Mouse (Mus musculus) hindbrain, embryonic 14.5 days (tissue): ENCODE results near the gene Otx2. TPM values are rescaled to one million over a fixed set of nuclear protein-coding genes. Genes with fewer than 3 reads are reported as not detected.

Experiments
- ATAC-seq: fragments of 200-750 bp; cut with Nextera tagmentation; 2 replicates; pipeline ENCODE4 v1.8.0; 2017; ENCODE audit warnings: moderate number of reproducible peaks, mild to moderate bottlenecking, moderate TSS enrichment, moderate library complexity; ENCODE audit not compliant: low FRiP score
- DNase-seq: peaks from one replicate; pipeline ENCODE4 v3.0.0-alpha.2; 2015; ENCODE audit warnings: low spot score
- H3K27ac ChIP-seq: fragments of 300-500 bp; sonication (generic); 2 replicates; pipeline ENCODE4 v1.5.1; 2014; ENCODE audit warnings: mild to moderate bottlenecking, moderate library complexity
- H3K27me3 ChIP-seq: fragments of 300-500 bp; sonication (generic); 2 replicates; pipeline ENCODE4 v1.6.1; 2014; ENCODE audit warnings: mild to moderate bottlenecking, low read length, mixed read lengths; ENCODE audit not compliant: control insufficient read depth, insufficient read depth
- H3K36me3 ChIP-seq: fragments of 300-500 bp; sonication (generic); replicated peaks from 2 replicates; pipeline ENCODE4 v1.6.1; 2014; ENCODE audit not compliant: control insufficient read depth, insufficient read depth
- H3K4me1 ChIP-seq: fragments of 300-500 bp; sonication (generic); replicated peaks from 2 replicates; pipeline ENCODE4 v1.6.1; 2014; ENCODE audit warnings: antibody characterized with exemption, low read length, mixed read lengths; ENCODE audit not compliant: control insufficient read depth, insufficient read depth
- H3K4me2 ChIP-seq: fragments of 300-500 bp; sonication (generic); replicated peaks from 2 replicates; pipeline ENCODE4 v1.6.1; 2014; ENCODE audit warnings: mild to moderate bottlenecking, moderate library complexity
- H3K4me3 ChIP-seq: fragments of 300-500 bp; sonication (generic); replicated peaks from 2 replicates; pipeline ENCODE4 v1.5.1; 2014; ENCODE audit warnings: mild to moderate bottlenecking, low read length
- H3K9ac ChIP-seq: fragments of 300-500 bp; sonication (generic); 2 replicates; pipeline ENCODE4 v1.6.1; 2014
- H3K9me3 ChIP-seq: fragments of 300-500 bp; sonication (generic); 2 replicates; pipeline ENCODE4 v1.6.1; 2016; ENCODE audit warnings: low read length; ENCODE audit not compliant: control insufficient read depth
- WGBS: fragments of 180-500 bp; shearing (Covaris S2); extraction: QIAGEN DNeasy Blood & Tissue Kit; methylation state at CpG from one replicate; pipeline ENCODE4 v1.1.7; 2014; 5-methylcytosine and 5-hydroxymethylcytosine counted together
- polyA plus RNA-seq: library from polyadenylated mRNA; unstranded; fragments of >200 nt; fragmentation: Nextera tagmentation; extraction: Ambion mirVana; gene quantifications from 2 replicates; pipeline ENCODE4 v1.2.1, GENCODE M21; 2014

Gene Otx2
- polyA plus RNA-seq, 1 experiment from 2014 or later: 18.5 TPM

GRCm38 (mm10) chr14:48664841-48665815, 8.5 kb downstream of the Otx2 start:
- H3K36me3 ChIP-seq: no peaks in the 10 kb centered on the region
- peak overlapping the region; percentile 52 for H3K9ac ChIP-seq
- H3K9me3 ChIP-seq: no peaks in the 10 kb centered on the region
- peak overlapping the region; percentile 24 for H3K4me3 ChIP-seq
- H3K4me2 ChIP-seq: 0 out of 2 replicates have a peak overlapping the region, but pooled peaks have one; percentile 19
- H3K27ac ChIP-seq: no peak overlapping the region
- DNase-seq (no peak), ATAC-seq (no peak)
- H3K27me3 ChIP-seq: peaks cover 99% of the 10 kb centered on the region
- no peaks in the 10 kb centered on the region for H3K4me1 ChIP-seq
- WGBS: under 1% methylated on average over 50 of the region's 50 CpGs

- H3K9me3 ChIP-seq: no peaks in the 10 kb centered on the region
- no peak for ATAC-seq
- DNase-seq: no peak
- H3K4me1 ChIP-seq: no peaks in the 10 kb centered on the region
- 0 out of 2 replicates have a peak overlapping the region, but pooled peaks have one; percentile 12 for H3K4me2 ChIP-seq
- 3% methylated on average over 14 of the region's 14 CpGs for WGBS
- no peaks in the 10 kb centered on the region for H3K36me3 ChIP-seq
- peak overlapping the region; percentile 52 for H3K9ac ChIP-seq
- peak overlapping the region; percentile 24 for H3K4me3 ChIP-seq
- H3K27ac ChIP-seq: no peak overlapping the region
- H3K27me3 ChIP-seq: peaks cover 99% of the 10 kb centered on the region
Observed at GRCm38 (mm10) chr14:48664001-48664810, 9.4 kb downstream of the Otx2 start.

- Histone ChIP-seq H3K9ac (no peak overlapping the region; the same call in 1 of the 2 replicates), H3K4me3 (peak overlapping the region; percentile 24), H3K4me2 (peak overlapping the region; percentile 12; the same call in 1 of the 2 replicates), H3K4me1 (no peaks in the 10 kb centered on the region), H3K36me3 (no peaks in the 10 kb centered on the region), H3K9me3 (no peaks in the 10 kb centered on the region), H3K27me3 (peaks cover 99% of the 10 kb centered on the region), H3K27ac (no peak overlapping the region)
- no peak for ATAC-seq
- under 1% methylated on average over 4 of the region's 4 CpGs for WGBS
- DNase-seq: no peak
Observed at GRCm38 (mm10) chr14:48663531-48663930, 10.1 kb downstream of the Otx2 start.

- WGBS: 4% methylated on average over 16 of the region's 16 CpGs
- Histone ChIP-seq H3K9ac (peak overlapping the region; percentile 43), H3K27me3 (peaks cover 99% of the 10 kb centered on the region)
Observed at GRCm38 (mm10) chr14:48662568-48663236, 10.9 kb downstream of the Otx2 start.

GRCm38 (mm10) chr14:48661646-48662567, 11.7 kb downstream of the Otx2 start:
- 6% methylated on average over 38 of the region's 38 CpGs for WGBS
- H3K27ac ChIP-seq: no peak overlapping the region
- H3K4me2 ChIP-seq: peak overlapping the region; percentile 34
- DNase-seq: no peak
- H3K27me3 ChIP-seq: peaks cover 99% of the 10 kb centered on the region
- no peaks in the 10 kb centered on the region for H3K9me3 ChIP-seq
- H3K9ac ChIP-seq: peak overlapping the region; percentile 43
- no peaks in the 10 kb centered on the region for H3K36me3 ChIP-seq
- H3K4me3 ChIP-seq: peak overlapping the region; percentile 24
- no peaks in the 10 kb centered on the region for H3K4me1 ChIP-seq
- ATAC-seq: 0 out of 2 replicates have a peak, but pooled peaks have one; percentile 11

More at GRCm38 (mm10) chr14:48662568-48663236, 10.9 kb downstream of the Otx2 start:
- Histone ChIP-seq H3K4me2 (peak overlapping the region; percentile 34), H3K36me3 (no peaks in the 10 kb centered on the region), H3K4me3 (peak overlapping the region; percentile 24), H3K9me3 (no peaks in the 10 kb centered on the region), H3K27ac (no peak overlapping the region), H3K4me1 (no peaks in the 10 kb centered on the region)
- DNase-seq (no peak), ATAC-seq (no peak)

- H3K9ac ChIP-seq: no peak overlapping the region
- H3K36me3 ChIP-seq: no peaks in the 10 kb centered on the region
- DNase-seq (no peak), ATAC-seq (no peak)
- H3K4me2 ChIP-seq: peak overlapping the region; percentile 34
- peaks cover 99% of the 10 kb centered on the region for H3K27me3 ChIP-seq
- no peak overlapping the region for H3K27ac ChIP-seq
- H3K4me3 ChIP-seq: peak overlapping the region; percentile 24
- no peaks in the 10 kb centered on the region for H3K4me1 ChIP-seq
- no peaks in the 10 kb centered on the region for H3K9me3 ChIP-seq
- 26% methylated on average over 8 of the region's 8 CpGs for WGBS
Observed at GRCm38 (mm10) chr14:48661151-48661550, 12.5 kb downstream of the Otx2 start.

GRCm38 (mm10) chr14:48660593-48660992, 13.0 kb downstream of the Otx2 start:
- no peaks in the 10 kb centered on the region for H3K9me3 ChIP-seq
- DNase-seq (no peak), ATAC-seq (no peak)
- H3K4me3 ChIP-seq: no peak overlapping the region
- 68% methylated on average over 4 of the region's 4 CpGs for WGBS
- no peak overlapping the region for H3K9ac ChIP-seq
- H3K4me2 ChIP-seq: peak overlapping the region; percentile 34; the same call in 1 of the 2 replicates
- H3K36me3 ChIP-seq: no peaks in the 10 kb centered on the region
- H3K4me1 ChIP-seq: no peaks in the 10 kb centered on the region
- no peak overlapping the region for H3K27ac ChIP-seq
- peaks cover 99% of the 10 kb centered on the region for H3K27me3 ChIP-seq

GRCm38 (mm10) chr14:48659661-48660060, 14.0 kb downstream of the Otx2 start:
- DNase-seq (no peak), ATAC-seq (no peak)
- no peaks in the 10 kb centered on the region for H3K36me3 ChIP-seq
- H3K27me3 ChIP-seq: peaks cover 99% of the 10 kb centered on the region
- H3K4me2 ChIP-seq: peak overlapping the region; percentile 34; the same call in 1 of the 2 replicates
- H3K9ac ChIP-seq: no peak overlapping the region
- H3K4me3 ChIP-seq: no peak overlapping the region
- no peaks in the 10 kb centered on the region for H3K4me1 ChIP-seq
- H3K27ac ChIP-seq: no peak overlapping the region
- 70% methylated on average over 4 of the region's 4 CpGs for WGBS
- H3K9me3 ChIP-seq: no peaks in the 10 kb centered on the region
